Mouse (Mus musculus) liver, adult 2 months (tissue): ENCODE results near the gene Timm17a.

Experiments
- CTCF ChIP-seq: fragments of 200-500 bp; IDR thresholded peaks from 2 replicates; pipeline ENCODE4 v1.5.1; 2011; ENCODE audit warnings: low read depth, low read length, control low read depth
- POLR2A ChIP-seq: fragments of 200-500 bp; IDR thresholded peaks from 2 replicates; pipeline ENCODE4 v1.6.1; 2011; ENCODE audit warnings: low read length, control low read depth; ENCODE audit not compliant: insufficient read depth; ENCODE audit errors: extremely low read depth

DNA sequence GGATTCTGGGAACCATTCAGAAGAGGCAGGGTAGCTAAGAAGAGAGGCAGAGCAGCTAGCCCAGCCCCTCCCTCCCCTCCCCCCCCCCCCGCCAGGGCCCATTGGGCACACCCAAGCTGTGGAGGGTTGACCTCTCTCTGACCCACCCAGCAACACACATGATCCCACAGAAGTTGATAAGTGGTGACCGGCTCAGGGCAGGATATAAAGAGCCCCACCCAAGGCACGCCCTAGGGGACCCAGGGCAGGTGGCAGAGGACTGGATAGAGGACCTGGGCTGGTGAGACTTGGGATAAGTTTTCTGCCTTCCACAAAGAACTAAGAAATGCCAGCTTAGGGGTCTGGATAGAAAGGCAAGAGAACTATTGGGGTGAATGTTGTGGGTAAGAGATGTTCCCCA is 62.9 kb downstream of the Timm17a start:
- no peak for TF ChIP-seq CTCF
- no peak for TF ChIP-seq POLR2A
